In genomic region chr12:54803531-54803930, GRCm38 (mm10) we compare ENCODE assay signal across 31 mouse cellular contexts.
"Had no signal": no experiment of that assay in that cellular context is flagged by ENCODE, and none has a peak within 500 bp of the region (broad histone marks: within the 10 kb centered on the region; RNA-seq: fewer than 3 reads in every experiment).

No protein-coding gene starts in this region.

- H3K36me3 ChIP-seq: limb, embryonic 10.5 days; limb, embryonic 12.5 days; limb, embryonic 13.5 days; limb, embryonic 15.5 days; liver, embryonic 12.5 days; liver, embryonic 13.5 days; liver, embryonic 15.5 days; lung, embryonic 15.5 days; midbrain, embryonic 12.5 days; midbrain, embryonic 13.5 days; midbrain, embryonic 15.5 days; neural tube, embryonic 12.5 days had no signal

- H3K9ac ChIP-seq: limb, embryonic 12.5 days; limb, embryonic 13.5 days; limb, embryonic 15.5 days; liver, embryonic 12.5 days; liver, embryonic 13.5 days; liver, embryonic 14.5 days; liver, embryonic 15.5 days; liver, postnatal 0 days; lung, embryonic 14.5 days; lung, embryonic 15.5 days; midbrain, embryonic 12.5 days; midbrain, embryonic 13.5 days; midbrain, embryonic 15.5 days; neural tube, embryonic 12.5 days had no signal

- H3K4me1 ChIP-seq: liver, embryonic 13.5 days; lung, embryonic 15.5 days; midbrain, embryonic 12.5 days; midbrain, embryonic 13.5 days; midbrain, embryonic 15.5 days; neural tube, embryonic 12.5 days had no signal

- H3K9me3 ChIP-seq: limb, embryonic 10.5 days; limb, embryonic 12.5 days; limb, embryonic 13.5 days; limb, embryonic 15.5 days; liver, embryonic 12.5 days; liver, embryonic 13.5 days; liver, embryonic 15.5 days; lung, embryonic 15.5 days; megakaryocyte, embryonic 14.5 days; midbrain, embryonic 12.5 days; midbrain, embryonic 13.5 days; midbrain, embryonic 15.5 days; neural tube, embryonic 12.5 days had no signal

- H3K4me3 ChIP-seq: left cerebral cortex, adult 2 months; limb, embryonic 10.5 days; limb, embryonic 12.5 days; limb, embryonic 13.5 days; limb, embryonic 15.5 days; liver, embryonic 12.5 days; liver, embryonic 13.5 days; liver, embryonic 15.5 days; lung, embryonic 15.5 days; megakaryocyte, embryonic 14.5 days; midbrain, embryonic 12.5 days; midbrain, embryonic 13.5 days; midbrain, embryonic 15.5 days; myocyte; neural tube, embryonic 12.5 days had no signal

- H3K27me3 ChIP-seq: limb, embryonic 12.5 days; limb, embryonic 13.5 days; limb, embryonic 15.5 days; liver, embryonic 12.5 days; liver, embryonic 13.5 days; liver, embryonic 15.5 days; lung, embryonic 15.5 days; megakaryocyte, embryonic 14.5 days; midbrain, embryonic 12.5 days; midbrain, embryonic 13.5 days; midbrain, embryonic 15.5 days; neural tube, embryonic 12.5 days had no signal

- DNase-seq: left cerebral cortex, postnatal 4 days; liver; liver, embryonic 13.5 days; liver, postnatal 0 days; lung, adult 18-20 months; lung, adult 2 months; lung, embryonic 14.5 days; lung, postnatal 10 days; lung, postnatal 14 days; lung, postnatal 36 days; lung, postnatal 4 days; midbrain, embryonic 14.5 days had no signal

- ATAC-seq: liver, embryonic 12.5 days; liver, postnatal 0 days; lung, postnatal 0 days; midbrain, embryonic 13.5 days; midbrain, embryonic 15.5 days; midbrain, embryonic 16.5 days had no signal

- H3K4me2 ChIP-seq: limb, embryonic 12.5 days; limb, embryonic 13.5 days; limb, embryonic 15.5 days; liver, embryonic 11.5 days; liver, embryonic 12.5 days; liver, embryonic 13.5 days; liver, embryonic 15.5 days; lung, embryonic 14.5 days; lung, embryonic 15.5 days; midbrain, embryonic 12.5 days; midbrain, embryonic 13.5 days; midbrain, embryonic 15.5 days; neural tube, embryonic 12.5 days had no signal

- H3K27ac ChIP-seq: left cerebral cortex, adult 2 months; limb, embryonic 10.5 days; limb, embryonic 12.5 days; limb, embryonic 13.5 days; limb, embryonic 15.5 days; liver, embryonic 12.5 days; liver, embryonic 13.5 days; liver, embryonic 14.5 days; liver, embryonic 15.5 days; lung, embryonic 15.5 days; macrophage; midbrain, embryonic 12.5 days; midbrain, embryonic 13.5 days; midbrain, embryonic 15.5 days; neural tube, embryonic 12.5 days had no signal
